Mouse (Mus musculus) lung, postnatal 0 days (tissue): Measurements from ENCODE around the gene Katnb1. TPM values are rescaled to one million over a fixed set of nuclear protein-coding genes. Genes with fewer than 3 reads are reported as not detected.

Source experiments
- ATAC-seq: fragments of 200-750 bp; cut with Nextera tagmentation; 2 replicates; pipeline ENCODE4 v1.8.0; 2017; ENCODE audit warnings: moderate library complexity
- DNase-seq: peaks from one replicate; pipeline ENCODE4 v3.0.0-alpha.2; 2016; ENCODE audit warnings: low spot score
- H3K27ac ChIP-seq: fragments of 300-500 bp; sonication (generic); 2 replicates; pipeline ENCODE4 v1.5.1; 2014; ENCODE audit warnings: antibody characterized with exemption, mild to moderate bottlenecking, low read length, mixed read lengths
- H3K27me3 ChIP-seq: fragments of 300-500 bp; sonication (generic); replicated peaks from 2 replicates; pipeline ENCODE4 v1.6.1; 2014; ENCODE audit warnings: low read length, mixed read lengths; ENCODE audit not compliant: insufficient read depth
- H3K36me3 ChIP-seq: fragments of 300-500 bp; sonication (generic); 2 replicates; pipeline ENCODE4 v1.6.1; 2014; ENCODE audit warnings: low read length, mixed read lengths; ENCODE audit not compliant: insufficient read depth
- H3K4me1 ChIP-seq: fragments of 300-500 bp; sonication (generic); 2 replicates; pipeline ENCODE4 v1.6.1; 2014; ENCODE audit warnings: antibody characterized with exemption, low read depth, low read length, mixed read lengths; ENCODE audit not compliant: insufficient read depth
- H3K4me2 ChIP-seq: fragments of 300-500 bp; sonication (generic); replicated peaks from 2 replicates; pipeline ENCODE4 v1.6.1; 2014; ENCODE audit warnings: low read depth, mild to moderate bottlenecking, low read length, moderate library complexity, mixed read lengths
- H3K4me3 ChIP-seq: fragments of 300-500 bp; sonication (generic); 2 replicates; pipeline ENCODE4 v1.5.1; 2014; ENCODE audit warnings: low read depth, low read length
- H3K9ac ChIP-seq: fragments of 300-500 bp; sonication (generic); replicated peaks from 2 replicates; pipeline ENCODE4 v1.6.1; 2014; ENCODE audit warnings: low read depth, mild to moderate bottlenecking
- H3K9me3 ChIP-seq: fragments of 300-500 bp; sonication (generic); 2 replicates; pipeline ENCODE4 v1.6.1; 2016; ENCODE audit warnings: low read length, mixed read lengths
- CTCF ChIP-seq: IDR thresholded peaks from 2 replicates; pipeline ENCODE4 v1.5.1; 2016; ENCODE audit warnings: antibody characterized with exemption, mild to moderate bottlenecking
- EP300 ChIP-seq: IDR thresholded peaks from 2 replicates; pipeline ENCODE4 v1.6.1; 2016; ENCODE audit warnings: antibody characterized with exemption, mild to moderate bottlenecking, control low read depth
- WGBS: fragments of 180-500 bp; shearing (Covaris S2); extraction: QIAGEN DNeasy Blood & Tissue Kit; methylation state at CpG from one replicate; pipeline ENCODE4 v1.1.7; 2014; 5-methylcytosine and 5-hydroxymethylcytosine counted together
- polyA plus RNA-seq: library from polyadenylated mRNA; unstranded; fragments of >200 nt; fragmentation: Nextera tagmentation; extraction: Ambion mirVana; gene quantifications from 2 replicates; pipeline ENCODE4 v1.2.1, GENCODE M21; 2015

Gene Katnb1
- 10.4 and 10.8 TPM in 2 replicates for polyA plus RNA-seq

DNA sequence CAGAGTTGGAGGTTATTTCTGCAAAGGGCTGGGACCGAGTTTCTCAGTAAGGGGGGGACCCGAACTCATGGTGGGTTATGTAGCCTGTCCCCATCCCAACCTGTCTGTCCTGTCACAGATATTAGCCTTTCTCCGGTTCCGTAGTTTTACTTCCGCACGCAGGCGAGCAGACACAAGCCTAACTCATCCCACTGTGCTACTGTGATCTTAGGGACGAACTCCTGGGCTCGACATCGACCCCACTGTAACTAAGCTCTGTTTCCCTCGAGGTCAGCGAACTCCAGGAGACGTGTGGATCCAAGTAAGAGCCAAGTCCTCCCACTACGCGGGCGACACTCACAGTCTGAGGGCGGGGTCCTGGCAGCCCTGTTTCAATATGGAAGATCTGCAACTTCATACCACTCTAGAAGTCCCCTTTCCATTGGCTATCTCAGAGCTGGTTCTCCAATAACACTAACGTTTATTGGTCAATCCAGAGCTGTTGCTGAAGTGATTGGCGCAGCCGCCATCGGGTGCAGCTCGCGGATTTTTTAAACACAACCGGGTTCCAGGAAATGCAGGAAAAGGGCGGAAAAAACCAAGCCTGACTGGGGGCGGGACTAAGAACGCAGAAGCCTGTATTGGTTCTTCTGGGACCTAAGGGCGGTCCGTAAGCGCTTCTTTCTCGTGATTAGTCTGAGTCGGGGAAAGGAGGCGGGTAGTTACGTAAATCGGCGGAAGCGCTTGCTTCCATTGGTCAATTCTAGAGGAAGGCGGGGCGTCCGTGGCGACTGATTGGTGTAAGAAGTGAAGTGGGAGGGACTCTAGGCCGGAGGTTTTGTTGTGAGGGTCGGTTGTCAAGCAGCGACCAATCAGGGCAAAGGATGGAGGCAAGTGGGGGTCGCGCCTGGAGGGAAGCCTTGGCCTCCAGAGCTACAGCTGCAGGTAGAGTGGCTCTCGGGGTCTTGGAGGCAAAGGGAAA, at the start of gene Katnb1:
Katnb1 (plus strand) TSS at position 806 of the 961 bp plus-strand sequence.
- H3K36me3 ChIP-seq = no peaks in the 10 kb centered on the region
- no peaks in the 10 kb centered on the region; the same call in 1 of the 2 replicates for H3K4me1 ChIP-seq
- no peaks in the 10 kb centered on the region for H3K27me3 ChIP-seq
- TF ChIP-seq EP300 (peak; percentile 99), CTCF (no peak; the same call in 1 of the 2 replicates)
- ATAC-seq (peak; percentile 97), DNase-seq (peak; percentile 100)
- H3K4me2 ChIP-seq = peak within 1 kb of the TSS; percentile 84
- H3K4me3 ChIP-seq = peak within 1 kb of the TSS; percentile 71
- H3K9ac ChIP-seq = peak within 1 kb of the TSS; percentile 59
- peak within 1 kb of the TSS; percentile 83 for H3K27ac ChIP-seq
- WGBS = 2% methylated on average over 47 of the region's 47 CpGs
- H3K9me3 ChIP-seq = no peaks in the 10 kb centered on the region

DNA sequence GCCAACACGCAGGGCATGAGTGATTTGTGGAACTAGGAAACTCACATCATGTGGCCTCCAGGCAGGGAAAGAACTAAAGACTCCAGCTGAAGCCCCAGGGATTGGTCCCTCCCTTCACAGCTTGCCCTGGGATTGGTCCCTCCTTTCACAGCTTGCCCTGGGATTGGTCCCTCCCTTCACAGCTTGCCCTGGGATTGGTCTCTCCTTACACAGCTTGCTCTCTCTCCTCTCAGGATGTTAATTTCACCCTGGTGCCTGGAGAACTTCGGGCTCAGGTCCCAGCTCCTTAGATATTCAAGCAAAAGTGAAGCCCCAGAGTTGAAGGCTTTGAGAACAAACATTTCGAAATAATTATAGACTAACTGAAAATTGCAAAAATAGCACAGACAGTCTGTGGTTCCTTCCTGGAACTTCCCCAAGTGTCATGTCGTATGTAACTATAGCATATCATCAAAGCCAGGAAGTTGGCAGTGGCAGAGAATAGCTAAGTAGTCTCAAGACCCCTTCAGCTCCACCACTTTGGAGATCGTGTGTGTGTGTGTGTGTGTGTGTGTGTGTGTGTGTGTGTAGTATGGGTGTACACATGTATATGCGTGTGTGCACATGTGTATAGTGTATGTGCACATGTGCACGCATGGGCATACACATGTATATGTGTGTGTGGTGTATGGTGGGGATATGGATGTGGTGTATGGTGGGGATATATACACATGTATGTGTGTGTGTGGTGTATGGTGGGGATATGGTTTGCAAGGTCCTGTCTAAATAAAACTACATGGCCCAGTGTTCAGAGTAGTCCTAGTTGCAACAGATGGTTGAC, 43.7 kb upstream of the Katnb1 start:
- no peak overlapping the region for H3K9ac ChIP-seq
- H3K27ac ChIP-seq = no peak overlapping the region
- no peaks in the 10 kb centered on the region for H3K9me3 ChIP-seq
- ATAC-seq = peak; percentile 96
- H3K4me2 ChIP-seq = no peak overlapping the region
- no peaks in the 10 kb centered on the region for H3K4me1 ChIP-seq
- WGBS = 35% methylated on average over 7 of the region's 7 CpGs
- no peak overlapping the region for H3K4me3 ChIP-seq
- no peaks in the 10 kb centered on the region for H3K36me3 ChIP-seq
- no peaks in the 10 kb centered on the region for H3K27me3 ChIP-seq
- TF ChIP-seq CTCF (no peak), EP300 (no peak)
- DNase-seq = peak; percentile 92

DNA sequence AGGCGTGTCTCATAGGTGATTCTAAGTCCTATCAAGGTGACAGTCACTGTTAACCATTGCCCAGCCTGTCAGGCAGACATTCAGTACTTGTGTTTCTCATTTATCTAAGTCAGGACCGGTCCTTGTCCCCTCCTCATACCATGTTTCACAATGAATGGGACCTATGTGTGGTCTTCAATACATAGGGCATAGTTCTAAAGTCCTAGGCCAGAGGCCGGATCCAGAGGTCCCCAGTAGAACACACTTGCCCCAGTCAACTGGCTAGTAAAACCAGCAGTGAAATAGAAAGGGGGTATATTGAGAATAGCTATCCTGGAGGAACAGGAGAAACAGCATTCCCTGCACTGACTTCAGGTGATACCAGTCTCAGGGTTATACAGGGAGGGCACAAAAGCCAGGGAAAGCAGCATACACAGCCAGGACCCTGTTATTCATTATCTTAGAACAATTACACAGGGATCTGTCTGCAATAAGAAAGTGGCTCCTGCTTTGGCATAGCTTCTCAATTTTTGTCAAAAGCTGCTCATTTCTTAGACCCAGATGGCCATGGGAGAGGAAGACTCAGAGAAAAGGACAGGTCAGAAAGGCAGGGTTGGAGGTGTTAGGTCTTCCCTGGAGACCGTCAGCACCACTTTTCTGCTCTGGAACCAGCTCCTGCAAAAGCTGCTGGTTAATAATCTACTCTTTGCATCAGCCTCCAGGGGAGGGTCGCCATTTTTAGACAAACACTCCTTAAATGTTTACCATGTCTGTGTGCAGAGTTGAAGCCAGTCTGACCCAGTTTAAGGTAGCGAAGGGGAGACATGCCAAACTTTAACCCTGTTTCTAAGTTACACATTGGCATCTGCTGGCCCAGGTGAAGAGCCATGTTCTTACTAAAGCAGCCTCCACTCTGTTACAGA, 38.9 kb upstream of the Katnb1 start:
- WGBS = 43% methylated on average over 6 of the region's 6 CpGs
- H3K4me3 ChIP-seq = no peak overlapping the region
- no peaks in the 10 kb centered on the region for H3K36me3 ChIP-seq
- H3K9ac ChIP-seq = no peak overlapping the region
- TF ChIP-seq EP300 (no peak), CTCF (no peak)
- ATAC-seq (peak; percentile 43; the same call in 1 of the 2 replicates), DNase-seq (peak; percentile 33)
- no peaks in the 10 kb centered on the region for H3K27me3 ChIP-seq
- H3K4me2 ChIP-seq = no peak overlapping the region
- no peaks in the 10 kb centered on the region for H3K9me3 ChIP-seq
- H3K4me1 ChIP-seq = no peaks in the 10 kb centered on the region
- H3K27ac ChIP-seq = peak overlapping the region; percentile 47; the same call in 1 of the 2 replicates

DNA sequence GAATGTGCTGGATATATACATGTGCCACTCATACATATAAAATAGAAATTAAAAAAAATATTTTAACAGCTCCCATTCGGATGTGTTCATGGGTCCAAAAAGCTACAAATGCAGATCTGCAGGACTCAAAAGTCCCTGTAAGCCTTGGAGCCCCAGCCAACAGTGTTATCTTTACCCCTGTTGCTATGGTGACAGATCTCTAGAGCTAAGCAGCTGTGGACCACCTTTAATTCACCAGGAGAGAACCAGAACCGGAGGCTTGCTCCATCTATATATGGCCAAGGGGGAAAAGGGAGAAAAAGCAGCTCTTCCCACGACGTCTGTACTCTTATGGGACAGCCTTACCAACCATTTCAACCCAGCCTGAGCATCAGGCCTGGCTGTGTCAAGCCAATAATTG, 36.2 kb upstream of the Katnb1 start:
- TF ChIP-seq EP300 = no peak
- no peak for TF ChIP-seq CTCF
- Histone ChIP-seq H3K36me3 (no peaks in the 10 kb centered on the region), H3K4me2 (no peak overlapping the region), H3K4me1 (no peaks in the 10 kb centered on the region), H3K4me3 (no peak overlapping the region), H3K9me3 (no peaks in the 10 kb centered on the region), H3K27me3 (no peaks in the 10 kb centered on the region), H3K27ac (no peak overlapping the region), H3K9ac (no peak overlapping the region)
- DNase-seq (no peak), ATAC-seq (no peak)
- 57% methylated on average over 4 of the region's 4 CpGs for WGBS

DNA sequence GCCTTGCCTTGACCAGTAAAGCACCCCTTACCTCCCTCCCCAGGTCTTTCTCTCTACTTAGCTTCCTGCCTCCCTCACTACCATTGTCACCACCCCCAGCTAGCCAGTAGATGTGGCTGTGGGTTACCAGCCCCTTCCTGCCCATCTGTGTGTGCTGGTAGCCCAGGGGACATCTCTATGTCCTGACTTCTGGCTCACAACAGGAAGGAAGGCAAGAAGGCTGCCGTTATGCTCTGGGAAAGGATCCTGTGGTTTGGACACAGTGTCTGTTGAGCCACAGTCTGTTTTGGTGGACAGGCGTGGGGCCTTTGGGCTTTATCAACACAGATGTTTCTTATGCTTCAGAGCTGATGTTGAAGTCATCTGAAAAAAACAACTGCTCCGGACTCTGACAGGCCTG, 34.0 kb upstream of the Katnb1 start:
- no peak overlapping the region for H3K9ac ChIP-seq
- TF ChIP-seq EP300 (no peak), CTCF (no peak)
- no peak overlapping the region for H3K27ac ChIP-seq
- no peaks in the 10 kb centered on the region for H3K9me3 ChIP-seq
- 49% methylated on average over 3 of the region's 3 CpGs for WGBS
- DNase-seq = no peak
- H3K4me2 ChIP-seq = no peak overlapping the region
- no peaks in the 10 kb centered on the region for H3K4me1 ChIP-seq
- no peaks in the 10 kb centered on the region for H3K36me3 ChIP-seq
- no peaks in the 10 kb centered on the region for H3K27me3 ChIP-seq
- ATAC-seq = no peak
- no peak overlapping the region for H3K4me3 ChIP-seq
